Mouse (Mus musculus) intestine, embryonic 14.5 days (tissue): Measurements from ENCODE around the gene S100a5. TPM values are rescaled to one million over a fixed set of nuclear protein-coding genes. Genes with fewer than 3 reads are reported as not detected.
A peak's percentile ranks its signal among the peaks of the same experiment; 100 is the strongest.

Source experiments
- ATAC-seq: fragments of 200-750 bp; cut with Nextera tagmentation; replicated peaks from 2 replicates; pipeline ENCODE4 v1.8.0; 2017; ENCODE audit warnings: low read depth, moderate number of reproducible peaks, moderate TSS enrichment, moderate library complexity; ENCODE audit not compliant: low FRiP score, low TSS enrichment
- DNase-seq: peaks from one replicate; pipeline ENCODE4 v3.0.0-alpha.2; 2018; ENCODE audit warnings: low spot score
- H3K27ac ChIP-seq: fragments of 300-500 bp; sonication (generic); 2 replicates; pipeline ENCODE4 v1.5.1; 2014; ENCODE audit warnings: low read depth, mild to moderate bottlenecking, control low read depth
- H3K27me3 ChIP-seq: fragments of 300-500 bp; sonication (generic); replicated peaks from 2 replicates; pipeline ENCODE4 v1.6.1; 2014; ENCODE audit warnings: low read length, control low read depth; ENCODE audit not compliant: control insufficient read depth, insufficient read depth
- H3K36me3 ChIP-seq: fragments of 300-500 bp; sonication (generic); 2 replicates; pipeline ENCODE4 v1.6.1; 2014; ENCODE audit warnings: low read length, control low read depth; ENCODE audit not compliant: control insufficient read depth, insufficient read depth
- H3K4me1 ChIP-seq: fragments of 300-500 bp; sonication (generic); replicated peaks from 2 replicates; pipeline ENCODE4 v1.6.1; 2014; ENCODE audit warnings: low read length, control low read depth, mixed read lengths; ENCODE audit not compliant: control insufficient read depth, insufficient read depth
- H3K4me2 ChIP-seq: fragments of 300-500 bp; sonication (generic); 2 replicates; pipeline ENCODE4 v1.6.1; 2014; ENCODE audit warnings: low read length
- H3K4me3 ChIP-seq: fragments of 300-500 bp; sonication (generic); 2 replicates; pipeline ENCODE4 v1.5.1; 2014; ENCODE audit warnings: low read depth, low read length, control low read depth, mixed read lengths
- H3K9ac ChIP-seq: fragments of 300-500 bp; sonication (generic); 2 replicates; pipeline ENCODE4 v1.6.1; 2014; ENCODE audit warnings: mild to moderate bottlenecking, low read length
- H3K9me3 ChIP-seq: fragments of 300-500 bp; sonication (generic); 2 replicates; pipeline ENCODE4 v1.6.1; 2016; ENCODE audit warnings: low read length, control low read depth; ENCODE audit not compliant: control insufficient read depth
- WGBS: fragments of 180-500 bp; shearing (Covaris S2); extraction: QIAGEN DNeasy Blood & Tissue Kit; methylation state at CpG from one replicate; pipeline ENCODE4 v1.1.7; 2014; 5-methylcytosine and 5-hydroxymethylcytosine counted together
- polyA plus RNA-seq: library from polyadenylated mRNA; unstranded; fragments of >200 nt; fragmentation: Nextera tagmentation; extraction: Ambion mirVana; gene quantifications from 2 replicates; pipeline ENCODE4 v1.2.1, GENCODE M21; 2014

The S100a5 gene
- polyA plus RNA-seq, 1 experiment from 2014 or later: 8.6 TPM

DNA sequence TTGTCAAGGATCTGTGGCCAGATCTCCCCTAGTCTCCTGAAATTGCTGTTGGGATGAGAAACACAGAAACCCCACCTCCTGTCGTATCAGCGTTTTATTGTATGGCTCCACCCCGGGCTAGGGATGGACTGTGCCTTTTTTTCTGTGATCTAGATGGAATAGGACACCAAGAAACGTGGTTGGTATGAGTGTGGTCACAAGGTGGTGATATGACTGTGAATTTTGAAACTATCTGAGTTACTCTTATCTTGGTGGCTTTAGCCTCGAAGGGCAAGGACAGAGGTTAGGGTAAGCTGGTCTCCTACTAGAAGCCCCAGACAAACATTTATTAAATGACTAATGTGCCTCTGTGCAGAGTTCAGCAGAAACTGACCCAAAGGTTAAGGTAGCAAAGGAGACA lies 12.8 kb upstream of the S100a5 start:
- H3K9me3 ChIP-seq: no peaks in the 10 kb centered on the region
- no peak overlapping the region for H3K27ac ChIP-seq
- H3K36me3 ChIP-seq: no peaks in the 10 kb centered on the region
- no peak for DNase-seq
- H3K4me1 ChIP-seq: no peaks in the 10 kb centered on the region
- no peaks in the 10 kb centered on the region for H3K27me3 ChIP-seq
- no peak overlapping the region for H3K4me2 ChIP-seq
- ATAC-seq: no peak
- H3K4me3 ChIP-seq: no peak overlapping the region
- no peak overlapping the region for H3K9ac ChIP-seq
- WGBS: 59% methylated on average over 5 of the region's 5 CpGs

DNA sequence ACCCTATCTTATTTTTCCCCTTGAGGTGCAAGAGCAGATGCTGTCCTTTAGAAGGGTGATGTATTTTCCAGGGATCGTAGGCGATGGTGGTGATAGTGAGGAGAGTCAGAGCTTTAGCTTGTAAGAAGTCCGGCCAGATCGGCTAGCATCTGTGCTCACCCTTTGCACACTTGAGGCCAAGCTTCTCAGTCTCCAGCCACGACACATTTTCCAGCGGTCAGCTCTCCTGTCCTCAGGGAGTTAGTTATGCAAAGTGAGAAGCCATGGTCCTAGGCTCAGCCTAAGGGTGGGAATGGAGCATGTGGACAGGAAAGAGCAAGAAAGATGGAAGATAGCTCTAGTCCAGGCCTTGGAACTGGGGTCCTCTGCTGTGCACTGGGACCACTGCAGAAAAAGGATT lies 11.5 kb upstream of the S100a5 start:
- WGBS: 88% methylated on average over 6 of the region's 6 CpGs
- ATAC-seq (no peak), DNase-seq (no peak)
- Histone ChIP-seq H3K4me2 (no peak overlapping the region), H3K27me3 (no peaks in the 10 kb centered on the region), H3K9me3 (no peaks in the 10 kb centered on the region), H3K27ac (no peak overlapping the region), H3K9ac (no peak overlapping the region), H3K4me3 (no peak overlapping the region), H3K36me3 (no peaks in the 10 kb centered on the region), H3K4me1 (no peaks in the 10 kb centered on the region)

DNA sequence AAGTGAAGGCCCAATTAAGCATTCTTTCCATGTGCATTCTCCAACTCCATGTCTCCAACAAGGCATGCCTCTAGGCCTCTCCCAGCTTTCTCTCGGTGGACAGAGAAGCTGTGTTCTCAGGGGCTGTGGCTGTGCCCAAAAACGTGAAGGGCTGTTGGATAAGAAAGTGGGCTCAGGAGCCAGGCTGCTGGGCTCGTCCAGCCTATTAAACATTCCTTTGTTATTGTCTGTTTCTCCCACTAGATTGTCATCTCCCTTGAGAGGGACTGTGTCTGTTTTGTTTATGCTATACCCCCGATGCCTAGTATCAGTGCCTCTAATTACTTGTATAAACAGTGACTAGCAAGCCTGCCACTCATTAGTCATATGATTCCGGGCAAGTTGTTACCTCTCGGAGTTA lies 10.6 kb upstream of the S100a5 start:
- no peaks in the 10 kb centered on the region for H3K4me1 ChIP-seq
- H3K27ac ChIP-seq: no peak overlapping the region
- H3K36me3 ChIP-seq: no peaks in the 10 kb centered on the region
- H3K4me2 ChIP-seq: no peak overlapping the region
- 27% methylated on average over 6 of the region's 6 CpGs for WGBS
- no peaks in the 10 kb centered on the region for H3K9me3 ChIP-seq
- no peaks in the 10 kb centered on the region for H3K27me3 ChIP-seq
- DNase-seq (no peak), ATAC-seq (no peak)
- H3K4me3 ChIP-seq: no peak overlapping the region
- H3K9ac ChIP-seq: no peak overlapping the region

DNA sequence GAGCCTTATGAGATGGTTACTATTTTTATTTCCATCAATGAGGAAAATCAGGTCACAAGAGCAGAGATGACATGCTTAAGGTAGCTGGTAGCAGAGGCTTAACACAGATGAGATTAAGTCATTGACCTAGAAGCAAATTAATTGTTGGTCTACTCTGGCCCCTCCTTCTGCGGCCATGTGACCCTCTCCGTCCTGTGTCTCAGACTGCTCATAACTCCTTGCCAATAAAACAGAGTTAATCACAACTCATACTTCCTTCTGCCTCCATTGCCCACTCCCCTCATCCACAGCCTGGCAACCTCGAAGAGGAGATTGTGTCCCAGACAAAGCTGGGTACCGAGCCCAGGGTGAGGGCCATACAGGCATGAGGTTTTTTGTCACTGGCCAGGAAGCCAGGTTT lies 10.1 kb upstream of the S100a5 start:
- no peak for DNase-seq
- no peak overlapping the region for H3K4me3 ChIP-seq
- H3K27ac ChIP-seq: no peak overlapping the region
- no peaks in the 10 kb centered on the region for H3K4me1 ChIP-seq
- 87% methylated on average over 4 of the region's 4 CpGs for WGBS
- no peaks in the 10 kb centered on the region for H3K9me3 ChIP-seq
- no peak for ATAC-seq
- no peak overlapping the region for H3K9ac ChIP-seq
- no peaks in the 10 kb centered on the region for H3K27me3 ChIP-seq
- H3K36me3 ChIP-seq: no peaks in the 10 kb centered on the region
- H3K4me2 ChIP-seq: no peak overlapping the region

DNA sequence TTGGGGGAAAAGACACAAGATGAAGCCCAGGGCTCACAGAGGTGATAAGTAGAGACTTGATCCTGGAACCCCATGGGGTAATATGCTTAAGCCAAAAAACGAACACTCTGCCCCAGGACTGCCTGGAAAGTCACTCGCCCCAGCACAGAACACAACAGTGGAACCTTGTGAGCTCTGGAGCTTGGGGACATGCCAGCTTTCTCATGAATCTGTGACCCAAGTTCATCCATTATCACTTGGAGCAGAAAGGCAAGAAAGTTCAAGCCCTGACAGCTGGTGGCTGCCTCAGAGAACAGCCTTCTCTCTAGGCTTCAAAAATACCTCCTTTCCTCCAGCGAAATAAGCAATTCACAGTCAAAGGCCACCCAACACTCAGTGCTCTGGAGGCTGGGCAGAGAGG lies 8.9 kb upstream of the S100a5 start:
- Histone ChIP-seq H3K27me3 (no peaks in the 10 kb centered on the region), H3K36me3 (no peaks in the 10 kb centered on the region), H3K4me1 (peaks cover 5% of the 10 kb centered on the region), H3K9me3 (no peaks in the 10 kb centered on the region), H3K9ac (no peak overlapping the region), H3K4me2 (no peak overlapping the region), H3K4me3 (no peak overlapping the region), H3K27ac (no peak overlapping the region)
- DNase-seq (no peak), ATAC-seq (no peak)
- WGBS: 77% methylated on average over 3 of the region's 3 CpGs

DNA sequence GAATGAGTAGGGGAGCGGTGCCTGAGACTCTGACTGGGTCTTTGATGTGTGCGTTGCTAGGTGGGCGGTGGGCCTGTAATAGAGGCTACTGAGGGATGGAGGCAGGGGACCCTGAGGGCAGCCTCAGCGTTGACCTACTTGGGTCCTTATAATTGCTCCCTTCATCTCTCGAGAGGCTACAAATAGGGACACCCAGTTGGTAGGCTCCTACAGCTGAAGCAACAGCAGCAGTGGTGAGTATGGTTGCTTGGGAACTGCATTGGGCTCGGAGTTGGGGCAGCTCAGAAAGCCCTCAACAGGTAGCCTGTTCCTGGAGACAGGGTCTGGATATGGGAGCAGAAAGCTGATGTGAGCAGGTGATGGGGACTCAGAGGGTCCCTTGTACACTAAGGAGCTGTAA lies 8.3 kb upstream of the S100a5 start:
- DNase-seq (no peak), ATAC-seq (no peak)
- H3K27ac ChIP-seq: no peak overlapping the region
- no peak overlapping the region for H3K4me3 ChIP-seq
- no peaks in the 10 kb centered on the region for H3K9me3 ChIP-seq
- no peak overlapping the region for H3K9ac ChIP-seq
- peaks cover 11% of the 10 kb centered on the region for H3K4me1 ChIP-seq
- H3K4me2 ChIP-seq: no peak overlapping the region
- 86% methylated on average over 6 of the region's 6 CpGs for WGBS
- no peaks in the 10 kb centered on the region for H3K27me3 ChIP-seq
- H3K36me3 ChIP-seq: no peaks in the 10 kb centered on the region

DNA sequence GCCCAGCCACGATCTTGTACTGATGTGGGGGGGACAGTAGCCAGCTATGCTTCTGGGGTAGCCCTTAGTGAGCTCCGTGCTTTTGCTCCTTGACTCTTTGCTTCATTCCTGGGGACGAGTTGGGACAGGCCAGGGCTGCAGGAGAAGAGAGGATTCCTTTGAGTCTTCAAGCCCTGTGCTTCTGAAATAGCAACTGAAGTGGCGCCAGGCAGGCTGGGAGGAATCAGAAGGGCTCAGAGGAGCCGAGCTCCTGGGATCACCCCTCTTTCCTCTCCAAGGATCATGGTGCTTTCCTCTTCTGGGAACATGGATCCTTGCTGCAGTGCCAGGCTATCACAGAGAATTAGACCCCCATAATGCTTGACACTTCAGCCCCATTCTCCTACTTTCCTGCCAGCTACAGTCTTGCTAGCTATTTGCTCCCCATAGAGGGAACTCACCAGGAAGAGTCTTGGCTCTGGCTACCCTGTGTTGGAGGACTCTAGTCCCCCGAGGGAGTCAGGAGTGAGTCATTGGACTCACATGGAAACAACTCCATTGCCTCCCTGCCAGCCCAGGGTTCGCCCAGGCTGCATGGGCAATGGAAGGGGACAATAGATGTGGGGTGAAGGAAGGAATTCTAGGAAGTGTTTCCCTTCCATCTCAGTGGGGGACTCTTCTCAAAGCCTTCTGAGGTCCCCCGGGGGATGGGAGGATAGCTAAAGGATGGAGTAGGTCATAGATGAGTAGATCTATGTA lies 7.7 kb upstream of the S100a5 start:
- 80% methylated on average over 8 of the region's 8 CpGs for WGBS
- no peaks in the 10 kb centered on the region for H3K36me3 ChIP-seq
- H3K9me3 ChIP-seq: no peaks in the 10 kb centered on the region
- no peak overlapping the region for H3K4me2 ChIP-seq
- peaks cover 16% of the 10 kb centered on the region for H3K4me1 ChIP-seq
- no peak overlapping the region for H3K27ac ChIP-seq
- ATAC-seq (no peak), DNase-seq (no peak)
- no peaks in the 10 kb centered on the region for H3K27me3 ChIP-seq
- H3K4me3 ChIP-seq: no peak overlapping the region
- no peak overlapping the region for H3K9ac ChIP-seq

DNA sequence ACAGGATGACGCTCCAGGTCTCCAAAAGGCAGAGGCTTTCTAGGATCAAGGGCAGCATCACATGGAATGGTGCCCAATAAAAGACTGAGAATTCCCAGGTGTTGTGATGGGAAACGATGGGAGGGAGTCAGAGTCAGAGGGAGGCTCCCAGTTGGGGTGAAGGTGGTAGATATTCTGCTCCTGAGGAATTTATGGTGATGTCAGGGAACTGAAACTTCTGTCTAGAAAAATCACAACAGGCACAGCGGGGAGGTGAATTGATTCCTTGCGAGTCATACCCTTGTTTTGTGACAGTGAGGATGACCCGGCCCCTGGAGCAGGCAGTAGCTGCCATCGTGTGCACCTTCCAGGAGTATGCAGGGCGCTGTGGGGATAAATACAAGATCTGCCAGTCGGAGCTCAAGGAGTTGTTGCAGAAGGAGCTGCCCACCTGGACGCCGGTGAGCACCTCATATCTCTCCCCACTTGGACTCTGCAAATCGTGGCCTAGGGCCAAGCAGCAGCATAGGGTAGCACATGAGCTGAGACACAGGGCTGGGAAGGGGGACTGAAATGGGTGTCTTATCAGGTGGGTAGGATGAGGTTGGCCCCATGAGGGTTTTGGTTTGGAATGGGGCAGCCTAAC lies 6.7 kb upstream of the S100a5 start, which contains the start of gene Gm42674:
Gene Gm42674, plus strand, starts transcription at position 419 of the 625 bp plus-strand sequence.
- ATAC-seq (no peak), DNase-seq (no peak)
- Histone ChIP-seq H3K36me3 (no peaks in the 10 kb centered on the region), H3K27ac (no peak within 1 kb of the TSS), H3K4me3 (no peak within 1 kb of the TSS), H3K4me2 (no peak within 1 kb of the TSS), H3K4me1 (peaks cover 23% of the 10 kb centered on the region), H3K9me3 (no peaks in the 10 kb centered on the region), H3K27me3 (no peaks in the 10 kb centered on the region), H3K9ac (no peak within 1 kb of the TSS)
- 76% methylated on average over 11 of the region's 11 CpGs for WGBS

DNA sequence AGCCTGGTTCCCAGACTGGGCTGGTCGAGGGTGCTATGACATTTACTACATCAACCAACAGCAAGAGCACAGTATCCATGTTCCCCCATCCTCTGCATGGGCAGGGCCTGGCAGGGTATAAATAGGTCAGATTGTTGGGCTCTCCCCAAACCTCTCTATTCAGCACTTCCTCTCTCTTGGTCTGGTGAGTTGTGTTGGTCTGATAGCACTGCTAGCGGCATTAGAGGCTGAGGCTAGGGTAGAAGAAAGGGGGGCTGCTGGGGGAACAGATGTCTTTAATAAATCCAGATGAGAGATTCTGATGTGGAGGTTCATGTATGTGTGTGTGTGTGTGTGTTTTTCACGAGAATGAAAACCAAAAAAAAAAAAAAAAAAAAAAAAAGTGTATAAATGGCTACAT lies 4.7 kb upstream of the S100a5 start, which contains the start of gene S100a4:
Gene S100a4, plus strand, starts transcription at position 149 of the 400 bp plus-strand sequence.
- no peaks in the 10 kb centered on the region for H3K9me3 ChIP-seq
- H3K27me3 ChIP-seq: no peaks in the 10 kb centered on the region
- peaks cover 23% of the 10 kb centered on the region for H3K4me1 ChIP-seq
- 43% methylated on average over 3 of the region's 3 CpGs for WGBS
- H3K4me3 ChIP-seq: no peak within 1 kb of the TSS
- H3K27ac ChIP-seq: peak within 1 kb of the TSS; percentile 44
- no peak within 1 kb of the TSS for H3K9ac ChIP-seq
- ATAC-seq (no peak), DNase-seq (no peak)
- no peaks in the 10 kb centered on the region for H3K36me3 ChIP-seq
- H3K4me2 ChIP-seq: no peak within 1 kb of the TSS
